ENCODE assay signal across 37 mouse cellular contexts in genomic region chr4:155618321-155618720, GRCm38 (mm10). TPM values are rescaled to one million over a fixed set of nuclear protein-coding genes. Genes with fewer than 3 reads are reported as not detected.
DNase-seq lines count a peak whose midpoint lies in the region; ATAC-seq lines count a peak whose summit lies in the region.
"Had no signal": no experiment of that assay in that cellular context is flagged by ENCODE, and none has a peak within 500 bp of the region (broad histone marks: within the 10 kb centered on the region; RNA-seq: fewer than 3 reads in every experiment).

No protein-coding gene starts in this region.

- peaks cover 11% of the 10 kb centered on the region for H3K4me1 ChIP-seq in liver, embryonic 12.5 days
- peaks cover 6% of the 10 kb centered on the region; the same call in 1 of the 2 replicates for H3K4me1 ChIP-seq in liver, embryonic 16.5 days (ENCODE audit: control insufficient read depth, low read depth, low read length)
- H3K4me1 ChIP-seq: embryonic facial prominence, embryonic 13.5 days; limb, embryonic 15.5 days; lung, embryonic 15.5 days had no signal

- H3K27ac ChIP-seq in liver, embryonic 12.5 days, result no peak overlapping the region
- H3K27ac ChIP-seq in liver, embryonic 16.5 days (ENCODE audit: low read length), result no peak overlapping the region
- H3K27ac ChIP-seq: embryonic facial prominence, embryonic 13.5 days; forebrain, embryonic 12.5 days; heart, embryonic 15.5 days; hindbrain, embryonic 13.5 days; limb, embryonic 10.5 days; limb, embryonic 15.5 days; lung, embryonic 15.5 days; midbrain, embryonic 12.5 days; neural tube, embryonic 12.5 days had no signal

- H3K9ac ChIP-seq in liver, embryonic 12.5 days, result no peak overlapping the region
- H3K9ac ChIP-seq in liver, embryonic 16.5 days (ENCODE audit: low read depth, low read length), result no peak overlapping the region
- H3K9ac ChIP-seq: embryonic facial prominence, embryonic 13.5 days; forebrain, embryonic 12.5 days; forebrain, postnatal 0 days; heart, embryonic 15.5 days; hindbrain, embryonic 13.5 days; limb, embryonic 15.5 days; lung, embryonic 15.5 days; midbrain, embryonic 12.5 days; neural tube, embryonic 12.5 days had no signal

- 64% methylated on average over 5 of the region's 5 CpGs for WGBS in liver, embryonic 12.5 days (ENCODE audit: insufficient replicate concordance)
- WGBS in liver, embryonic 16.5 days (ENCODE audit: insufficient replicate concordance), result 45% methylated on average over 5 of the region's 5 CpGs

- no peak overlapping the region for H3K4me2 ChIP-seq in liver, embryonic 12.5 days
- no peak overlapping the region for H3K4me2 ChIP-seq in liver, embryonic 16.5 days (ENCODE audit: low read depth, low read length)
- H3K4me2 ChIP-seq: embryonic facial prominence, embryonic 13.5 days; forebrain, embryonic 12.5 days; heart, embryonic 15.5 days; hindbrain, embryonic 13.5 days; limb, embryonic 15.5 days; lung, embryonic 15.5 days; midbrain, embryonic 12.5 days; neural tube, embryonic 12.5 days had no signal

- peak; percentile 18 for DNase-seq in layer of hippocampus, adult 11-12 months (ENCODE audit: low spot score)
- DNase-seq in layer of hippocampus, adult 8-10 months (ENCODE audit: low spot score in 2 of 2), result no peak
- no peak for DNase-seq in liver
- DNase-seq in cerebellum, adult 8-10 months, result no peak
- no peak for DNase-seq in spleen, adult 18-20 months
- DNase-seq: adrenal gland, postnatal 14 days; cerebellum, adult 11-12 months; cerebellum, postnatal 10 days; forebrain, postnatal 0 days; gastrocnemius, postnatal 14 days; heart, postnatal 36 days; kidney, adult 11 months; kidney, postnatal 36 days had no signal

- H3K9me3 ChIP-seq in liver, embryonic 12.5 days (replicated peaks), result no peaks in the 10 kb centered on the region
- H3K9me3 ChIP-seq in liver, embryonic 16.5 days (replicated peaks; ENCODE audit: control insufficient read depth, low read length), result no peaks in the 10 kb centered on the region
- H3K9me3 ChIP-seq: embryonic facial prominence, embryonic 13.5 days; forebrain, embryonic 12.5 days; heart, embryonic 15.5 days; hindbrain, embryonic 13.5 days; limb, embryonic 10.5 days; limb, embryonic 15.5 days; lung, embryonic 15.5 days; midbrain, embryonic 12.5 days; neural tube, embryonic 12.5 days had no signal

- H3K36me3 ChIP-seq in liver, embryonic 12.5 days, result peaks cover 85% of the 10 kb centered on the region
- peaks cover 35% of the 10 kb centered on the region for H3K36me3 ChIP-seq in liver, embryonic 16.5 days (ENCODE audit: control insufficient read depth, insufficient read depth)

- no peak overlapping the region for H3K4me3 ChIP-seq in liver, embryonic 12.5 days
- H3K4me3 ChIP-seq in liver, embryonic 16.5 days (ENCODE audit: low read depth, low read length), result no peak overlapping the region
- H3K4me3 ChIP-seq: embryonic facial prominence, embryonic 13.5 days; erythroblast, embryonic 14.5 days; forebrain, embryonic 12.5 days; heart, embryonic 15.5 days; hindbrain, embryonic 13.5 days; limb, embryonic 10.5 days; limb, embryonic 15.5 days; lung, embryonic 15.5 days; midbrain, embryonic 12.5 days; myocyte; neural tube, embryonic 12.5 days had no signal

- no peaks in the 10 kb centered on the region for H3K27me3 ChIP-seq in liver, embryonic 12.5 days (replicated peaks)
- H3K27me3 ChIP-seq in liver, embryonic 16.5 days (ENCODE audit: control insufficient read depth, insufficient read depth, low read depth, low read length), result no peaks in the 10 kb centered on the region
- H3K27me3 ChIP-seq: embryonic facial prominence, embryonic 13.5 days; forebrain, embryonic 12.5 days; heart, embryonic 15.5 days; hindbrain, embryonic 13.5 days; limb, embryonic 15.5 days; lung, embryonic 15.5 days; midbrain, embryonic 12.5 days; neural tube, embryonic 12.5 days had no signal

- peak; percentile 73; the same call in 1 of the 2 replicates for ATAC-seq in liver, embryonic 12.5 days
- ATAC-seq in erythroid progenitor cell, adult 5-6 weeks (replicated peaks; ENCODE audit: low FRiP score, poor library complexity, severe bottlenecking), result 0 out of 2 replicates have a peak, but pooled peaks have one; percentile 55
- peak; percentile 45; the same call in 1 of the 2 replicates for ATAC-seq in liver, embryonic 16.5 days (ENCODE audit: low read depth)
- ATAC-seq: CD4-positive, CD25-positive, alpha-beta regulatory T cell, adult 4 months; forebrain, postnatal 0 days had no signal

RNA-seq across cellular contexts. Expression of gene Cdk11b, which starts 6.3 kb away (rescaled TPM):
- 10 to 100 TPM; 42.1 to 54.8 (median 46.9) TPM for total RNA-seq in layer of hippocampus, adult 8-10 months (2022)
- 41.1 and 45.5 TPM in 2 replicates for polyA plus RNA-seq in liver, embryonic 12.5 days (2016; fragmentation: Nextera tagmentation; extraction: Ambion mirVana)
- total RNA-seq in erythroid progenitor cell, adult 5-6 weeks (2015; ENCODE audit: low replicate concordance), result 28.5 and 59.5 TPM in 2 replicates
- 53.6 and 56.3 TPM in 2 replicates for total RNA-seq in erythroid progenitor cell, adult 5-6 weeks (2017; ENCODE audit: low replicate concordance)
- polyA plus RNA-seq in liver, embryonic 16.5 days (2015; fragmentation: Nextera tagmentation; extraction: Ambion mirVana), result 19.4 and 20.3 TPM in 2 replicates

RNA-seq across cellular contexts. Expression of gene Slc35e2, which starts 17.1 kb away (rescaled TPM):
- total RNA-seq in layer of hippocampus, adult 8-10 months (2022), result 10 to 100 TPM; 36.1 to 48.6 (median 42.5) TPM
- 7.1 and 7.3 TPM in 2 replicates for polyA plus RNA-seq in liver, embryonic 12.5 days (2016; fragmentation: Nextera tagmentation; extraction: Ambion mirVana)
- total RNA-seq in erythroid progenitor cell, adult 5-6 weeks (2015; ENCODE audit: low replicate concordance), result 10.9 and 31.4 TPM in 2 replicates
- total RNA-seq in erythroid progenitor cell, adult 5-6 weeks (2017; ENCODE audit: low replicate concordance), result 12.2 and 14.1 TPM in 2 replicates
- polyA plus RNA-seq in liver, embryonic 16.5 days (2015; fragmentation: Nextera tagmentation; extraction: Ambion mirVana), result 5.6 and 6.4 TPM in 2 replicates

RNA-seq across cellular contexts. Expression of gene Gm10563, which starts 26.9 kb away (rescaled TPM):
- total RNA-seq in layer of hippocampus, adult 8-10 months (2022), result not detected
- not detected in 2 replicates for polyA plus RNA-seq in liver, embryonic 12.5 days (2016; fragmentation: Nextera tagmentation; extraction: Ambion mirVana)
- not detected in 2 replicates for total RNA-seq in erythroid progenitor cell, adult 5-6 weeks (2015; ENCODE audit: low replicate concordance)
- total RNA-seq in erythroid progenitor cell, adult 5-6 weeks (2017; ENCODE audit: low replicate concordance), result not detected in 2 replicates
- not detected in 2 replicates for polyA plus RNA-seq in liver, embryonic 16.5 days (2015; fragmentation: Nextera tagmentation; extraction: Ambion mirVana)
- total RNA-seq: adrenal gland, postnatal 14 days; common myeloid progenitor, adult 5-6 weeks; forebrain, postnatal 0 days; gastrocnemius, postnatal 14 days; granulocyte monocyte progenitor cell, adult 5-6 weeks; heart, postnatal 36 days; left cerebral cortex, postnatal 10 days; megakaryocyte, adult 5-6 weeks; midbrain, postnatal 0 days had no signal
- polyA plus RNA-seq: CD4-positive, CD25-positive, alpha-beta regulatory T cell, adult 4 months; embryonic facial prominence, embryonic 13.5 days; erythroblast, embryonic 14.5 days; forebrain, embryonic 12.5 days; forebrain, postnatal 0 days; heart, embryonic 15.5 days; hindbrain, embryonic 13.5 days; kidney, embryonic 14.5 days; limb, embryonic 10.5 days; limb, embryonic 15.5 days; lung, embryonic 15.5 days; midbrain, embryonic 12.5 days; midbrain, postnatal 0 days; myocyte; neural tube, embryonic 12.5 days; small intestine, adult 2 months; stomach, embryonic 16.5 days; thymus, postnatal 0 days had no signal

RNA-seq across cellular contexts. Expression of gene Mmp23, which starts 34.9 kb away (rescaled TPM):
- 1 to 10 TPM; 2.8 to 5.0 (median 3.5) TPM for total RNA-seq in layer of hippocampus, adult 8-10 months (2022)
- 8.1 and 9.2 TPM in 2 replicates for polyA plus RNA-seq in liver, embryonic 12.5 days (2016; fragmentation: Nextera tagmentation; extraction: Ambion mirVana)
- total RNA-seq in erythroid progenitor cell, adult 5-6 weeks (2015; ENCODE audit: low replicate concordance), result not detected in 2 replicates
- total RNA-seq in erythroid progenitor cell, adult 5-6 weeks (2017; ENCODE audit: low replicate concordance), result not detected in 2 replicates
- 4.1 and 4.9 TPM in 2 replicates for polyA plus RNA-seq in liver, embryonic 16.5 days (2015; fragmentation: Nextera tagmentation; extraction: Ambion mirVana)
- total RNA-seq: granulocyte monocyte progenitor cell, adult 5-6 weeks had no signal
- polyA plus RNA-seq: CD4-positive, CD25-positive, alpha-beta regulatory T cell, adult 4 months; erythroblast, embryonic 14.5 days had no signal

RNA-seq across cellular contexts. Expression of gene Mib2, which starts 50.7 kb away (rescaled TPM):
- total RNA-seq in layer of hippocampus, adult 8-10 months (2022), result 100 to 1,000 TPM; 101 to 122 (median 113) TPM
- 7.2 and 7.4 TPM in 2 replicates for polyA plus RNA-seq in liver, embryonic 12.5 days (2016; fragmentation: Nextera tagmentation; extraction: Ambion mirVana)
- total RNA-seq in erythroid progenitor cell, adult 5-6 weeks (2015; ENCODE audit: low replicate concordance), result 0.84 and 2.9 TPM in 2 replicates
- 3.2 and 6.6 TPM in 2 replicates for total RNA-seq in erythroid progenitor cell, adult 5-6 weeks (2017; ENCODE audit: low replicate concordance)
- 4.4 and 6.3 TPM in 2 replicates for polyA plus RNA-seq in liver, embryonic 16.5 days (2015; fragmentation: Nextera tagmentation; extraction: Ambion mirVana)
